Mouse (Mus musculus) lung, postnatal 10 days (tissue): Measurements from ENCODE around the gene Fnbp1.
"Not testable (repeated sequence)": the region's sequence is repeated elsewhere in the genome, so short reads cannot be mapped to it uniquely, and the experiment has no call there.

Experiments
- DNase-seq: peaks from one replicate; pipeline ENCODE4 v3.0.0; 2021

The Fnbp1 gene

DNA sequence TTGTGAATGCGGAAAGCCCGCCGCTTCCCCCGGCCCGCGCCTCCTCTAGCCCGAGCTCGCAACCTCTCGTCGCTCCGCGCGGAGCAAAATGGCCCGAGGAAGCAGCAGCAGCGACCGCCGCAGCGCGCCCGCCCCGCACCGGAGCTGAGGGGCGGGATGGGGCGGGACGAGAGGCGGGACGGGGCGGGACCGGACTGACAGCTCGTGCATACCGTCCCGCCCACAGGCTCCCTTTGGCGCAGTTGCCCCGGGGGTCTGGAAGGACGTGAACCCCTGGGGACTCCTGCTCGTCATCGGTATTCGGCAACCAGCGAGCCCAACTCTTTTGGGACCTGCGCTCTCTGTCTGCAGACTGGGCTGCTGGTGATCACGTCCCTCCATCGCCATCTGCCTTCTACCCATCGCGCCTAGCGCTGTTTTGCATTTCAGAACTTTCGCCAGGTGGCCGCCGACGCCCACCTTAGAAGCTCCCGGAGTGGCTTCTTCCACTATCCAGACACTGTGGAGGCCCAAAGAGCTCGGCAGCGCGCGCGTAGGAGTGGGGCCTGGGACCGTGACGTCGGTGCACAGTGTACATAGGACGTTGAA lies at the start of gene Fnbp1:
TSS of gene Fnbp1 (minus strand) at position 142 of the 588 bp plus-strand sequence.
- DNase-seq, result peak; percentile 91

DNA sequence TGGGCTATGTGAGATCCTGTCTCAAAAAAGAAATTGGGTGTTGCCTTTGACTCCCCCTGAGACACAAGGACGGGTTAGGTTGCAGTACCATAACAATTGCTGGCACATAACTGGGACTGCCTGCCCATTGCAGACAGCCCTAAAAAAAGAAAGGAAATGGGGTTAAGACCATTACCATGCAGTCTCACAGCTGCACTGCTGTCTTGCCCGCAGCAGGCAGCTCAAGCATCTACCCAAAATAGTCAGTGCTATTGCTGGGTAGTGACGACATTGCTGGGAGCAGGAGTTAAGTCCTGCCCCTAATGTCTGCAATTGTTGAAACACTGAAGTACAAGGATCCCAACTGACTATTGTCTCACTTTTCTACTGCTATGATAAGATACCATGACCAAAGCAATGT lies 47.8 kb upstream of the Fnbp1 start:
- DNase-seq, result no peak

DNA sequence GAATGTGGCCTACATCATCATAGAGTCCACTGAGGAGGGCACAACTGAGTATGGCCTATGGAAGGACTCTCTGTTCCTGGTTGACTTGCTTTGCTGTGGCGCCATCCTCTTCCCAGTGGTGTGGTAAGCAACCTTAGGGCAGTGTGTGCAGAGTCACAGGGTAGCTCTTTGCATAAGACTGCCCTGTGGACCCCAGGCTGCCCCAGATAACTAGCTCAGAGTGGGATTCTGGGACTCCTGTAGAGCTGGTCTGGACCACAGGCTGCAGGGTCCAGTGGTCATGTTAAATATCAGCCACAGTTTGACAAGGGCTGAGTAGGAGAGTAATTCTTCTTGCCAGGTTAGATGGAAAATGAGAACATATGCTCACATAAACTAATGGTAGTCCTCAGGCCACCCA lies 46.9 kb upstream of the Fnbp1 start:
- DNase-seq, result no peak

DNA sequence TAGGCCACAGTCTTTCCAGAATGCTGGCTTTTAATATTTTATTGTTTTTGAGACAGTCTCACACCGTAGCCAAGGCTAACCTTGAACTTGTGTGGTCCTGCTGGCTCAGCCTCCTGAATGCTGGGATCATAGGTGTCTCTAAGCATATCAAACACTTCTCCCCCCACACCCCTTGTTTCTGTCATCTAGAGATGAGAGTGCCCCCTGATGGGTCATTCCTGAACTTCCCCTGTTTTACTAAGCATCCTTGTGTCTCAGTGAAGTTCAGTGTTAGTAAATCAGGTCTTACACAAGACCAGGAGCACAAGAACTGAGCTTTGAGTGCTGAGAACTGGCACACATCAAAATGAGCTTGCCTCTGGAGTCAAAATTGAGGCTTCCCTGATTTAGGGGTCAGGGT lies 42.0 kb upstream of the Fnbp1 start:
- DNase-seq, result peak; percentile 27

DNA sequence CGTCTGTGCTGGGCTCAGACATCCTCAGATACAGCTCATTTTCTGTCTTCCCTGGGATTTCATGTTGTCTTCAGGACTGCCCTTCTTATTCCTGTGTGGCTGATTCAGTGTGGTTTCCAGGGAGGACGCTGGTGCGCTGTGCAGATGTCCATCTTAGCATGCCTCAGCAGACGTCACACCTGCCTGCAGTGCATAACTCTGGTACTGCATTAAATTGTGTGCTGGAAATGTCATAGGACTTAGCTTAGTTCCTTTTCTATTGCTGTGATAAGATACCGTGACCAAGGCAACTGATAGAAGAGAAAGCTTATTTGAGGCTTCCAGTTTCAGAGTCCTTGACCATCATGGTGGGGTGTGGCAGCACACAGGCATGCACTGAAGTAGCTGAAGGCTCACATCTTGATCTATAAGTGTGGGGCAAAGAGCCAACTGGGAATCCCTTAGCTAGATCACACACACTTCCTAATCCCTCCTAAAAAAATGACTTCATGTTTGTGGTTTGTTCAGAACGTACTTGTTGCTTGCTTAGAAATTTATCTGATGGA lies 41.0 kb upstream of the Fnbp1 start:
- DNase-seq, result no peak

DNA sequence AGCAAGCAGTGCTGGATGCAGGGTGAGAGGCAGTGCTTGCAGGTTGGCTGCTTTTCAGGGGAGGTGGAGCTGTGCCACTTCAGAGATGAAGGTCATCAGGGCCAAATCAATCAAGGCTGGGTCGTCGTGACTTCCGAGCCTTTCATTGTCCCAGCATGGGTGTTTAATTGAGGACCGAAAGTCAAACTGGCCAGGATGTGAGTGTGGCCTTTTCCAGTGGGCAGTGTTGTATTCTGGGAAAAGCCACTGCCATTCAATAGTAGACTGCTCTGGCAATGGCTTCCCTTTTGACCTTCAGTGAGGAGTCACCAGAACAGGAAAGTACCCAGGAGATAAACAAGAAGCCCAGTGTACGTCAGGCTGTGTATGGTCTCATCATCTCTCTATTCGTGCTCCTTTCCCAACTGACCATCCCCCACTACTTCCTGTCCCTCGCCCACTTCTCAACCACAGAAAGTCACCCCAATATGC lies 38.3 kb upstream of the Fnbp1 start:
- peak; percentile 6 for DNase-seq

DNA sequence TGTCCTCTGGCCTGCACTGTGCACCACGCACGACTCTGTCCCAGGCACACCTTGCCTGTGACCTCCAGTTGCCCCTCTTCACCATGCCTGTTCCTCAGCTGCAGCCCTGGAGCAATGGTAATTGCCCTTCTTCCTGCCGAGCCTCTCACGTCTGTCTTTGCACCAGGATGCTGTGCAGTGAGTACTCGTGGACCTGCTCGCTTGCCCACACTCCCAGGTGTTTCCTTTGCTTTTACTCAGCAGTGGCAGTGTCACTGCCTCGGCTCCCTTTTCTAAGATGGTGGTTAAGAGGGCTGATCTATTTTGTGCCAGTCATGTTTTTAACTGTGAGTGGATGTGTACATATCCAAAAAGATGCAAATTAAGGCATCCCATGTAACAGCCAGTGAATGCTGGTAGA lies 37.7 kb upstream of the Fnbp1 start:
- DNase-seq, result no peak

DNA sequence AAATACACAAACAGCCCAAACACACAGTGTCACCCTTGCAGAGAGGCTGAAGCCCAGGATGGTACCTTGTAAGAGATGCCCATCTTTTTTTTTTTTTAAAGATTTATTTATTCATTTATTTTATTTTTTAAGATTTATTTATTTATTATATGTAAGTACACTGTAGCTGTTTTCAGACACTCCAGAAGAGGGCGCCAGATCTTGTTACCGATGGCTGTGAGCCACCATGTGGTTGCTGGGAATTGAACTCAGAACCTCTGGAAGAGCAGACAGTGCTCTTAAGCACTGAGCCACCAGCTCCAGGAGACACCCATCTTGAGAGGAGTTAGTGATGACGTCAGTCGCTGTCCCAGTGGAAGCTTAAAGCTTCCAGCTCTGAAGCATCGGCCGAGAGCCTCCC lies 36.8 kb upstream of the Fnbp1 start:
- DNase-seq, result peak; percentile 23

DNA sequence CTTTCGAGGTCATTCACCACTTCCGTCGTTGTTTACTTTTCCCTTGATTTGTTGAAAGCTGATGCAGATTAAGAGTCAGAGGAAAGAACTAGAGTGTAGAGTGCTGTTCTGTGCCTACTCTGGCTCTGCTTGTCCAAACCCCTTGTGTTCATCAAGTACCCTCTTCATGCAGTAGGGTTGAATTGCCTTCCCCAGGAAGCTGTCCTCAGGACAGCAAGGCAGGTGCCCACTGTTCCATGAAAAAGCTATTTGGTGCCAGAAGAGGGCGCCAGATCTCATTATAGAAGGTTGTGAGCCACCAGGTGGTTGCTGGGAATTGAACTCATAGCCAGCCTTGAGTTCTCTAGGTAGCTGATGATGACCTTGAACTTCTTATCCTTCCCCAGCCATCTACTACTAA lies 31.5 kb upstream of the Fnbp1 start:
- DNase-seq, result peak; percentile 41

DNA sequence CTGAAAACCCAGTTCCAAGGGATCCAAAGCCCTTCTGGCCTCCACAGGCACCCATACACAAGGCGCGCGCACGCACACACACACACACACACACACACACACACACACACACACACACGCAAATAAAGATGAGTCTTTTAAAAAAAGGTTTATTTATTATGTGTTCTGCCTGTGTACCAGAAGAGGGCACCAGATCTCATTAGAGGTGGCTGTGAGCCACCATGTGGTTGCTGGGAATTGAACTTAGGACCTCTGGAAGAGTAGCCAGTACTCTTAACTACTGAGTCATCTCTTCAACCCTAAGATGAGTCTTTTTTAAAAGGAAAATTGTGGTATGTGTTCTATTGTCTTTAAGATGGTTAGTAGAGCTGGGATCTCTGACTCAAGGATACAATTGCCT lies 30.7 kb upstream of the Fnbp1 start:
- DNase-seq, result no peak

DNA sequence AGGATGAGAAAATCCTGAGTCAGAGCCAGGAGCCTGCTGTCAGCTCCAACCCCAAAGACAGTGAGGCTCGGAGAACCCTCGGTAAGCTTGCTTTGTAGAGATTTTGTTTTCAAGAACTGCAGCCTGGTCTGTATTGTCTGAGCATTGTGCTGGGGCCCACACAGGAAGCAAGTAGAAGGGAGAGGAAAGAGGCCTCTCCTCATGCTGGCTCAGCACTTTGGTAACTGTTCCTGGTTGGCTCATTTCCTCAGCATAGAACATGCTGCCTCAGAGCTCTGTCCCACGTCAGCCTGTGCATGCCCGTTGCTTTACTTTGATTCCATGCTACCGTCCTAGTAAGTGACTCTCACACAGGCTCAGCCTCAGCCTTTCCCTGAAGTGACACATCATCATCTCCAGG lies 30.2 kb upstream of the Fnbp1 start:
- peak; percentile 41 for DNase-seq

DNA sequence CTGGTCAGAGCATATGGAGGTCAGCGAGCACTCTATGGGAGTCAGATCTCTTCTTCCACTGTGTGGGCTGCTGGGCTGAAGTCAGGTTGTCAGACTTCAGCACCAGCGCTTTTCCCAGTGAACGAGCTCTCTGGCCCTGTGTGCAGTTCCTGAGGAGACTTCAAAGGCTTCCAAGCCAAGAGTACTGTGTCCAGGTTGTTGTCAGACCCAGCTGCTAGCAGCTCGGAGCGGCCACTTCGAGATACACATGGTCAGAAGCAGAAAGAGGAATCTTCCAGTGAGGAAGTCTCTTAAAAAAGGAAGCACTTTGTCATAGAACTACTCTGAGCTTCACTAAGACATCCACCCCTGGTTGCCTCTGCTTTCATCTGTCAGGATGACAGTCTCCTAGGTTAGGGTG lies 28.4 kb upstream of the Fnbp1 start:
- DNase-seq, result no peak

DNA sequence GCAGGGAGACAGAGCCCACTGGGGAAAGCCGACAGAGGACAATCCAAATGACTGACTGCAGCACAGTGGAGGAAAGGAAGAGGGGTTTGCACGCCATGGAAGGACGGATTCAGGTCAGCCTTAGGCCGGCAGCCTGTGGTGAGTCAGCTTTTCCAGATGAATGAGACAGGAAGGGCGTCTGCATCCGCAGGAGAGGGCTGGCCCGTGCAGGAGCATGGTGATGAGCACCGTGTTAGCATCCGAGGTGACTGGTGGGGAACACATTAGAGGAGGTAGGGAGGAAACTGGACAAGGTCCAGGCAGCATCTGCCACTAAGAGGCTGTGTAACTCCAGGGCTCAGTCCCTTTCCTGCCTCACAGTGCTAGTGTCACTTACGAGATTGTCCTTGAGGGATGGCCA lies 27.2 kb upstream of the Fnbp1 start:
- peak; percentile 52 for DNase-seq

DNA sequence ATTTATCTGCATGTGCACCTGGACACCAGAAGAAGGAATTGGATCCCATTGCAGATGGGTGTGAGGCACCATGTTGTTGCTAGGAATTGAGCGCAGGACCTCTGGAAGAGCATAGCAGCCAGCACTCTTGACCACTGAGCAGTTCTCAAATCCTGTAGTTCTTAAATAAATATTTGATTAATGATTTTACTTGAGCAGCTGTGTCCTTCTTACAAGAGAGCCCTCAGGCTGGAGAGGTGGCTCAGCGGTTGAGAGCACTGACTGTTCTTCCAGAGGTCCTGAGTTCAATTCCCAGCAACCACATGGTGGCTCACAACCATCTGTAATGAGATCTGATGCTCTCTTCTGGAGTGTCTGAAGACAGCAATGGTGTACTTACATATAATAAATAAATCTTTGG lies 25.8 kb upstream of the Fnbp1 start:
- DNase-seq, result not testable (repeated sequence)

DNA sequence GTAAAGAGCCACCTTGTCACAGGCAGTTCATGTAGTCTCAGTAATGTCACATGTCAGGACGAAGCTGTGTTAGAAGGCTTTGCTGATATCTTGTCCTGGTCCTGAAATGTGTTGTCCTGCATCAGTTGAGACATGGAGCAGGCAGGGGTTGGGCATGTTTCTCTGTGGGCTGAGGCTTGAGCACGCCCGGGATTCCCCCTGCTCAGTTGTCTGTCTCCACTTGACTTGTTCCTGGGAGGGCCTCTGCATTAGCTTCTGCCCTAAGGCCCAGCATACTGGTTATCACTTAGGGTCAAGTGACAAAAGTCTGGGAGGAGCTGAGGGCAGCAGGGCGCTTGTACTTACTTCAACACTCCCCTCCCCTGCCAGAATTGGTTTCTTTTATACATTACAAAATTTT lies 23.7 kb upstream of the Fnbp1 start:
- no peak for DNase-seq

DNA sequence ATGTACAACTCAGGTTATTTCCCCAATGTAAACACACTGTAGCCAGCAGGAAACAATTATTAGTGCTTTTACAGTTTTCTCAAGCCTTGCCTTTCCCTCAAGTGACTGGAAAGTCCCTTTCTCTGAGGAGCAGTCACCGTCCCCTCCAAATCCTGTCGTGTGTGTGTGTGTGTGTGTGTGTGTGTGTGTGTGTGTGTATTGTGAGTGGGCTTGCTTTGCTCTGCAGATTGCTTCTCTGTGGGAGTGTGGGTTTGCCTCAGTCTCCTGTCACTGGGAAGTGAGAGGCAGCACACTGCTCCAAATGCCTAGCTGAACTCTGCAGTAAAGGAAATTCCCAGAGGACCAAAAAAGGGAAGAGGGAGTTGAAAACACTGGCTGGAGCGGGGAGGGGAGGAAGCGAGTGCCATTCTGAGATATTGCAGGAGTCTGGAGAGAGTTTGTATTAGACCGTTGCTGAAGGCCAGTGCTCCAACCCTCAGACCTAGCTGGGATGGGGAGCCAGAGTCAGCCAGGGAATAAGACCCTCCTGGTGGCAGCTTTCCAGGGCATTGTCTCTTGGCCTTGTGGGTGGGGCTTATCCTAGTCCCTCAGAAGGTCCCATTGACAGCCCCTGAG lies 23.1 kb upstream of the Fnbp1 start:
- peak; percentile 77 for DNase-seq

DNA sequence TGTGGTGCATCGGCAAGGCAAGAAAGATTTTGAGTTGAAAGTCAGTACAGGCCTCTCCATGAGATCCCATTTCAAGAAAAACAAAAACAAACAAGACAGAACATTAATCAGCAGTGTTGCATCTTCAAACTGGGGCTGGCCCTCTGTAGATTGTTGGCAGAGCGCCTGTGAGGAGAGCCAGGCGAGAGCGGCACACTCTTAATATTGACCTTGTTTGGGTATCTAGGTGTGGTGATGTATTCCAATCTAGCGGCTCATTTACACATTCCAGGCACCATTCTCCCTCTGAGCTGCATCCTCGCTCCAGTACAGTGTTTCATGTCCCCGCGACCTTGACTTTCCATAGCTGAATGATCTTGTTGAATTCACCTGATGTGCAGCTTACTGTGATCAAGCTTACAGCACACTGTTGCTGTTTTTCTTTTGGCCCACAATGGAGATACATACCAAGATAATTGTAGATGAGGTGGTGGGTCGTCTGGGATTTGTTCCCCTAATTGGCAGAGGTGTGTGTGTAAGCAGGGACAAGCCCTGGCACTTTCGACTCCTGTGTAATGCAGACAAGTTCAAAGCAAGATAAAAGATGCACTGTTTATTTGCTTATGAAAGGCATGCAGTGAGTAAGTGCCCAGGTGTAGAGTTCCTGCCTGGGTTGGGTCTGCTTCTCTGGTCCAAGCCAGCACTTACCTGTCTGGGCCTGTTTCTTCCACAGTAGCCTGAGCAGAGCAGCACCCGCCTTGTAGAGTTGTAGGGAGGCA lies 21.7 kb upstream of the Fnbp1 start:
- no peak for DNase-seq

DNA sequence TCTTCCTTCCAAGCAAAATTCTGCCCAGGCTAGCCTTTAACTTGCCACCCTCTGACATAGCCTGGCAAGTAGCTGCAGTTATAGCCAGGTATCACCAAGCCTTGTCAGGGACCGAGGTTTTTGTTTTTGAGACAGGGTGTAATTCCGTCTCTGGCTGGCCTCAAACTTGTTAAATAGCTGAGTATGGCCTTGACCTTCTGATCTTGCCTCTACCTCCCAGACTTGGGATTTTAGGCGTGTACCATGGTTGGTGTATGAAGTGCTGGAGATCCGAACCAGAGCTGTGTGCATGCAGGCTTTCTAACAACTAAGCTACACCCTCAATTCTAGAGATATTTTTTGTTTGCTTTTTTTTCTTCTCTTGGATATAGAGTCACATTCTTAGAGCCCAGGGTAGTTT lies 19.8 kb upstream of the Fnbp1 start:
- no peak for DNase-seq

DNA sequence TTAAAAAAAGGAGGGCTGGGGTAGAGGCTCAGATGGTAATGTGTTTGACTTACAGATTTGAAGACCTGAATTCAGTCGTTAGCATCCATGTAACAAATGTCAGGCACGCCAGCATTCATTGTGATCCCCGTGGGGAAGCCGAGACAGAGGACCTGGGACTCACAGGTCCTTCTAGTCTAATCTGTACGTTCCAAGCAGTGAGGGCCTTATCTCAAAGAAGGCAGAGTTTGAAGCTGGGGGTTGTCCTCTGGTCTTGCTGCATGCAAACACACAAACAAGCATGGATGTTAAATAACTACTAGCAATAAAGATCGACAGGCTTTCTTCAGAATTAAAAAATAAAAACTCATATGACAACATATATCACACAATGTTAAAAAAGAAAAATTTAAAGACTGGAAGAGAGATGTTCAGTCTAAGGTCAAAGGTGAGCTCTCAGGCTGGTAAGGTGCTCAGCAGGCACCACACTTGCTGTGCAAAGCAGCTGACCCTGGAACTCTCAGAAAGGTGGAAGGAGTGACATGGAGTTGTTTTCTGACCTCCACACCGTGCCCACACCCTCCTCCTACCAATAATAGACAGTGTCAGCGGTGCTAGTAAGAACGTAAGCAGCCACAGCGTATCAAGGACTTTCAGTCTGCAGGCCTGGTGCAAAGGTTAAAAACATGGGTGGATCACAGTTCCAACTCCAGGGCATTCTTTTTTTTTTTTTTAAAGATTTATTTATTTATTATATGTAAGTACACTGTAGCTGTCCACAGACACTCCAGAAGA lies 18.5 kb upstream of the Fnbp1 start:
- no peak for DNase-seq

DNA sequence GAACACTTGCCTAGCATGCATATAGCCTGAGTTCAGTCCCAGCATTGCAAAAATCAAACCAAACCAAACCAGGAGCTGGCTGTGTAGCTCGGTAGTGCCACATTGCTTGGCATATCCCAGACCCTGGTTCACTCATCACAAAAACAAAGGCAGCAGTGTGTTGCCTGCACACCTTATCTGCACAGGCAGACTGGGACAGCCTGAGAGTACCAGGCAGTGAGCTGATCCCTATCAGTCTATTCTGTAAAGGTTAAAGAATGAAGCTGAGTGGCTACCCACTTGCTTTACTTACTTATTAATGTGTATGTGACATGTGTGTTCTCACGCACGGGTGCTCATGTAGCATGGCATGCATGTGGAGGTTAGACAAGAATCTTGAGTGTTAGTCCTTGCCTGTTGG lies 15.0 kb upstream of the Fnbp1 start:
- no peak for DNase-seq

DNA sequence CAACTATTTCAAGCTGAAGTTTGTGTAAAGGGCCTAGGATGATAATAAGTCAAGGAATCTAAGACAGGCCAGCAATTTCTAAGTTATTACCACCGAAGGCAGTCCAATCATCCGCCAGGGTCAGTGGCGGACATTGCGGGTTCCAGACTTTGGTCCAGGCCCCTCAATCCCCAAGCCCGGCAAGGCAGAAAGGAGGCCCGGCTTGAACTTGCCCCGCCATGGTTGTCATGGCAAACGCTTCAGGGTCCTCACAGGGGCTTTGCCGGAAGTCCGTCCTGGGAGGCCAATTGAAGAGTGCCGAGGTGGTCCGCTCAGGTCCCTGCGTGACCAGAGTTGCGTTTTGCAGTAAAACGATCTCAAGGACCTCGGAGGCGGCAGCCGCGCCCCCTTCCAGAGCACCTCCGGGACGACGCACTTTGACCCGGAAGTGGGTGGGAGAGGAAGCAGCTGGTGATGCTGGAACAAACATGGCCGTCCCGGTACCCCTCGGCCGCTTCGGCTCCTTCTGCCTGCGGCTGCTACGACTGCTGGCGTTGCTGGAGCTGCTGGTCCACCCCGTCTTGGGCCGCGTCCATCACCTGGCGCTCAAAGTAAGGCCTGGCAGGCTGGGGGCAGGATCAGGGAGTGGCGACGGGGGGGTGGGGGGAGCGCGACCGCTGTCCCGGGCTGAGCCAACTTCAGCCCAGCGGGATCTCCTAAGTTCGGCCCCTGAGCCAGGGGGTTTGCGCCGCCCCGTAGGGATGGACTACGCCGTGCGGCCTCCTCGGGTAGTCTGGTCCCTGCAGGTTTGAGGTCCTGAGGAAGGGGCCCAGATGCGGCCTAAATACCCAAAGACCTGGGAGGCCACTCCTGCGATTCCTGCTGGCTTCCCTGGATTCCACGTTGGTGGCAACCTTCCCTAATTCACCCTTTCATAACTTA lies 10.3 kb upstream of the Fnbp1 start, which contains the start of gene Gpr107:
TSS of gene Gpr107 (plus strand) at position 425 of the 921 bp plus-strand sequence.
- DNase-seq, result peak; percentile 92

DNA sequence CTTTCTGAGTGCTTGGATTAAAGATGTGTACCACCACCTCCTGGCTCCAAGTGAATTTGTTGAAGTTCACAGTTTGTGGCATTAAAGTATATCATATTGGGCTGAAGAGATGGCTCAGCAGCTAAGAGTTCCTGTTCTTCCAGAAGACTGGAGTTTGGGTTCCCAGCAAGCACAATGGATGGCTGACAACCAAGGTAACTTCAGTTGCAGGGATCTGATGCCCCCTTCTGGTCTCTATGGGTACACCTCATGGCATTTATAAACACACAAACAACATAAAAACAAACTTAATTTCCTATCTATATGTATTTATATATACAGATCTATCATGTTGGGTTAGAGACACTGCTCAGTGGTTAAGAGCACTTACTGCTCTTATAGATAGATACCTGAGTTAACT lies 9.0 kb upstream of the Fnbp1 start:
- no peak for DNase-seq
